Comparison of ENCODE assay signal across 32 mouse cellular contexts in genomic region chr1:73836680-73837079, GRCm38 (mm10).
"Had no signal": no experiment of that assay in that cellular context is flagged by ENCODE, and none has a peak within 500 bp of the region (broad histone marks: within the 10 kb centered on the region; RNA-seq: fewer than 3 reads in every experiment).

No protein-coding gene starts in this region.

- H3K9ac ChIP-seq: limb, embryonic 12.5 days; limb, embryonic 13.5 days; limb, embryonic 15.5 days; liver, embryonic 12.5 days; liver, embryonic 13.5 days; liver, embryonic 14.5 days; liver, embryonic 15.5 days; liver, postnatal 0 days; lung, embryonic 14.5 days; lung, embryonic 15.5 days; midbrain, embryonic 12.5 days; midbrain, embryonic 13.5 days; midbrain, embryonic 15.5 days; neural tube, embryonic 12.5 days had no signal

- H3K27ac ChIP-seq: limb, embryonic 12.5 days; limb, embryonic 13.5 days; limb, embryonic 15.5 days; liver, embryonic 12.5 days; liver, embryonic 13.5 days; liver, embryonic 14.5 days; liver, embryonic 15.5 days; lung, embryonic 15.5 days; macrophage; midbrain, embryonic 10.5 days; midbrain, embryonic 12.5 days; midbrain, embryonic 13.5 days; midbrain, embryonic 15.5 days; neural tube, embryonic 12.5 days had no signal

- ATAC-seq: liver, embryonic 12.5 days; liver, postnatal 0 days; lung, postnatal 0 days; midbrain, embryonic 13.5 days; midbrain, embryonic 15.5 days; midbrain, embryonic 16.5 days had no signal

- H3K4me1 ChIP-seq: limb, embryonic 12.5 days; limb, embryonic 13.5 days; limb, embryonic 15.5 days; liver, embryonic 12.5 days; liver, embryonic 13.5 days; liver, embryonic 15.5 days; lung, embryonic 15.5 days; megakaryocyte, embryonic 14.5 days; midbrain, embryonic 10.5 days; midbrain, embryonic 12.5 days; midbrain, embryonic 13.5 days; midbrain, embryonic 15.5 days; neural tube, embryonic 12.5 days had no signal

- H3K9me3 ChIP-seq: limb, embryonic 10.5 days; limb, embryonic 12.5 days; limb, embryonic 13.5 days; limb, embryonic 15.5 days; liver, embryonic 12.5 days; liver, embryonic 13.5 days; liver, embryonic 15.5 days; lung, embryonic 15.5 days; megakaryocyte, embryonic 14.5 days; midbrain, embryonic 10.5 days; midbrain, embryonic 12.5 days; midbrain, embryonic 13.5 days; midbrain, embryonic 15.5 days; neural tube, embryonic 12.5 days had no signal

- H3K27me3 ChIP-seq: limb, embryonic 12.5 days; limb, embryonic 13.5 days; limb, embryonic 15.5 days; liver, embryonic 12.5 days; liver, embryonic 13.5 days; liver, embryonic 15.5 days; lung, embryonic 15.5 days; megakaryocyte, embryonic 14.5 days; midbrain, embryonic 13.5 days; midbrain, embryonic 15.5 days; neural tube, embryonic 12.5 days had no signal

- H3K4me2 ChIP-seq: limb, embryonic 12.5 days; limb, embryonic 13.5 days; limb, embryonic 15.5 days; liver, embryonic 11.5 days; liver, embryonic 12.5 days; liver, embryonic 13.5 days; liver, embryonic 15.5 days; lung, embryonic 14.5 days; lung, embryonic 15.5 days; midbrain, embryonic 11.5 days; midbrain, embryonic 12.5 days; midbrain, embryonic 13.5 days; midbrain, embryonic 15.5 days; neural tube, embryonic 12.5 days had no signal

- DNase-seq: left cerebral cortex, postnatal 4 days; liver; liver, embryonic 13.5 days; liver, postnatal 0 days; lung, adult 18-20 months; lung, adult 2 months; lung, embryonic 14.5 days; lung, postnatal 10 days; lung, postnatal 14 days; lung, postnatal 36 days; lung, postnatal 4 days; midbrain, embryonic 14.5 days had no signal

- H3K4me3 ChIP-seq: limb, embryonic 10.5 days; limb, embryonic 12.5 days; limb, embryonic 13.5 days; limb, embryonic 15.5 days; liver, embryonic 12.5 days; liver, embryonic 13.5 days; liver, embryonic 15.5 days; lung, embryonic 15.5 days; megakaryocyte, embryonic 14.5 days; midbrain, embryonic 10.5 days; midbrain, embryonic 12.5 days; midbrain, embryonic 13.5 days; midbrain, embryonic 15.5 days; myocyte; neural tube, embryonic 12.5 days had no signal

- H3K36me3 ChIP-seq: limb, embryonic 10.5 days; limb, embryonic 12.5 days; limb, embryonic 13.5 days; limb, embryonic 15.5 days; liver, embryonic 12.5 days; liver, embryonic 13.5 days; liver, embryonic 15.5 days; lung, embryonic 15.5 days; midbrain, embryonic 10.5 days; midbrain, embryonic 12.5 days; midbrain, embryonic 13.5 days; midbrain, embryonic 15.5 days; neural tube, embryonic 12.5 days had no signal
